Mouse (Mus musculus): ENCODE results near the gene Slc41a1. TPM values are rescaled to one million over a fixed set of nuclear protein-coding genes. Genes with fewer than 3 reads are reported as not detected.

Slc41a1 gene
- polyA plus RNA-seq, 2 experiments from 2014 or later = 15.0 to 17.9 TPM

GRCm38 (mm10) chr1:131827787-131828258, 530 bp downstream of the Slc41a1 start:
- ATAC-seq = peak; percentile 82

GRCm38 (mm10) chr1:131828297-131829126, 1.2 kb downstream of the Slc41a1 start:
- ATAC-seq = peak; percentile 22

- no peak for ATAC-seq
Measured at GRCm38 (mm10) chr1:131829279-131829678, 2.0 kb downstream of the Slc41a1 start.

- ATAC-seq = no peak
Measured at GRCm38 (mm10) chr1:131830561-131830960, 3.3 kb downstream of the Slc41a1 start.

- no peak for ATAC-seq
Measured at GRCm38 (mm10) chr1:131830971-131831641, 3.8 kb downstream of the Slc41a1 start.

GRCm38 (mm10) chr1:131837035-131837434, 9.7 kb downstream of the Slc41a1 start:
- ATAC-seq = peak; percentile 40

GRCm38 (mm10) chr1:131838542-131838941, 11.2 kb downstream of the Slc41a1 start:
- no peak for ATAC-seq

- ATAC-seq = no peak
Measured at GRCm38 (mm10) chr1:131839279-131839678, 12.0 kb downstream of the Slc41a1 start.

- no peak for ATAC-seq
Measured at GRCm38 (mm10) chr1:131842221-131842620, 14.9 kb downstream of the Slc41a1 start.

- no peak for ATAC-seq
Measured at GRCm38 (mm10) chr1:131843758-131844157, 16.5 kb downstream of the Slc41a1 start.

GRCm38 (mm10) chr1:131844883-131845282, 17.6 kb downstream of the Slc41a1 start:
- no peak for ATAC-seq

- ATAC-seq = no peak
Measured at GRCm38 (mm10) chr1:131846255-131846654, 19.0 kb downstream of the Slc41a1 start.

- no peak for ATAC-seq
Measured at GRCm38 (mm10) chr1:131861811-131862210, 34.5 kb downstream of the Slc41a1 start.

GRCm38 (mm10) chr1:131865596-131865995, 38.3 kb downstream of the Slc41a1 start:
- no peak for ATAC-seq

- ATAC-seq = no peak
Measured at GRCm38 (mm10) chr1:131866304-131866999, 39.2 kb downstream of the Slc41a1 start.

GRCm38 (mm10) chr1:131867093-131867945, 40.0 kb downstream of the Slc41a1 start, which contains the start of gene Rab29:
Gene Rab29 (plus strand): TSS chr1:131867224.
- ATAC-seq = peak; percentile 99

GRCm38 (mm10) chr1:131867946-131868290, 40.6 kb downstream of the Slc41a1 start:
- no peak for ATAC-seq

- ATAC-seq = no peak
Measured at GRCm38 (mm10) chr1:131869561-131869960, 42.3 kb downstream of the Slc41a1 start.

- no peak for ATAC-seq
Measured at GRCm38 (mm10) chr1:131872856-131873255, 45.6 kb downstream of the Slc41a1 start.

- no peak for ATAC-seq
Measured at GRCm38 (mm10) chr1:131879816-131880215, 52.5 kb downstream of the Slc41a1 start.

- ATAC-seq = no peak
Measured at GRCm38 (mm10) chr1:131882787-131883186, 55.5 kb downstream of the Slc41a1 start.

- no peak for ATAC-seq
Measured at GRCm38 (mm10) chr1:131886173-131886572, 58.9 kb downstream of the Slc41a1 start.

All from activated CD4-positive, CD25-positive, alpha-beta regulatory T cell, adult 4 months (primary cell).